Mouse (Mus musculus) MEL (cell line): ENCODE measurements around the gene Olfr1360. TPM values are rescaled to one million over a fixed set of nuclear protein-coding genes. Genes with fewer than 3 reads are reported as not detected.
"Not testable (repeated sequence)": the region's sequence is repeated elsewhere in the genome, so short reads cannot be mapped to it uniquely, and the experiment has no call there.

Experiments used
- DNase-seq: peaks from one replicate; pipeline ENCODE4 v3.0.0; 2011; ENCODE audit warnings: low read depth, low spot score
- H3K27ac ChIP-seq: 2 replicates; pipeline ENCODE4 v1.5.1; 2012; ENCODE audit warnings: low read depth, mild to moderate bottlenecking, control low read depth, low read length, moderate library complexity; ENCODE audit not compliant: control insufficient read depth
- H3K27me3 ChIP-seq, 2 experiments: fragments of 150-350 bp in 1 of 2; sonication (generic) in 1 of 2; 2 replicates each; pipeline ENCODE4 v1.6.1; 2012; ENCODE audit warnings: low read length in 2 of 2, mild to moderate bottlenecking in 2 of 2, improper control_type of control experiment in 1 of 2, moderate library complexity in 1 of 2; ENCODE audit not compliant: insufficient read depth in 2 of 2, control insufficient read depth in 1 of 2
- H3K36me3 ChIP-seq, 2 experiments: 2 replicates each; pipeline ENCODE4 v1.6.1; 2012 to 2014; ENCODE audit warnings: low read length in 2 of 2, improper control_type of control experiment in 1 of 2, inconsistent platforms in 1 of 2, mild to moderate bottlenecking in 1 of 2; ENCODE audit not compliant: insufficient read depth in 2 of 2, control insufficient read depth in 1 of 2
- H3K4me1 ChIP-seq, 2 experiments: fragments of 150-350 bp in 1 of 2; sonication (generic) in 1 of 2; 2 replicates each; pipeline ENCODE4 v1.6.1; 2012; ENCODE audit warnings: low read length in 2 of 2, improper control_type of control experiment in 1 of 2, mild to moderate bottlenecking in 1 of 2; ENCODE audit not compliant: insufficient read depth in 2 of 2, control insufficient read depth in 1 of 2
- H3K4me3 ChIP-seq, 2 experiments: fragments of 150-350 bp in 1 of 2; sonication (generic) in 1 of 2; 2 replicates each; pipeline ENCODE4 v1.5.1; 2012; ENCODE audit warnings: low read depth in 2 of 2, low read length in 2 of 2, mild to moderate bottlenecking in 2 of 2, moderate library complexity in 2 of 2, control low read depth in 1 of 2, improper control_type of control experiment in 1 of 2; ENCODE audit not compliant: control insufficient read depth in 1 of 2, insufficient read depth in 1 of 2
- H3K79me2 ChIP-seq: 2 replicates; pipeline ENCODE4 v1.6.1; 2012; ENCODE audit warnings: mild to moderate bottlenecking, low read length, moderate library complexity; ENCODE audit not compliant: control insufficient read depth, poor library complexity, insufficient read depth
- H3K9ac ChIP-seq: 2 replicates; pipeline ENCODE4 v1.6.1; 2012; ENCODE audit warnings: low read depth, mild to moderate bottlenecking, control low read depth, low read length, moderate library complexity; ENCODE audit not compliant: control insufficient read depth, poor library complexity, severe bottlenecking
- H3K9me3 ChIP-seq: fragments of 150-350 bp; sonication (generic); replicated peaks from 2 replicates; pipeline ENCODE4 v1.6.1; 2012; ENCODE audit warnings: mild to moderate bottlenecking, low read length, improper control_type of control experiment, moderate library complexity; ENCODE audit not compliant: insufficient read depth
- GABPA ChIP-seq: IDR thresholded peaks from 2 replicates; pipeline ENCODE4 v1.6.1; 2012; ENCODE audit warnings: low read depth, mild to moderate bottlenecking, inconsistent platforms, low read length, improper control_type of control experiment, moderate library complexity
- GATA1 ChIP-seq: IDR thresholded peaks from 2 replicates; pipeline ENCODE4 v1.6.1; 2011; ENCODE audit warnings: low read depth, low read length, improper control_type of control experiment
- POLR2A ChIP-seq, 2 experiments: IDR thresholded peaks; 2 replicates each; pipeline ENCODE4 v1.6.1; 2011 to 2012; ENCODE audit warnings: low read length in 2 of 2, mild to moderate bottlenecking in 2 of 2, control low read depth in 1 of 2, improper control_type of control experiment in 1 of 2, low read depth in 1 of 2, moderate library complexity in 1 of 2; ENCODE audit not compliant: control insufficient read depth in 1 of 2, insufficient read depth in 1 of 2, poor library complexity in 1 of 2
- POLR2AphosphoS5 ChIP-seq: IDR thresholded peaks from 2 replicates; pipeline ENCODE4 v1.6.1; 2012; ENCODE audit warnings: low read depth, borderline replicate concordance, mild to moderate bottlenecking, inconsistent platforms, low read length, moderate library complexity, mixed read lengths
- TBP ChIP-seq: IDR thresholded peaks from 2 replicates; pipeline ENCODE4 v1.8.0; 2011; ENCODE audit warnings: low read depth, low read length, improper control_type of control experiment
- polyA plus RNA-seq, 2 experiments: library from polyadenylated mRNA; stranded (reverse) in 1 of 2; unstranded in 1 of 2; fragments of >175 nt in 1 of 2; fragments of >200 nt in 1 of 2; gene quantifications; 2 replicates each; pipeline versions ENCODE4 v1.2.1 to v1.2.4; 2012; ENCODE audit warnings: low replicate concordance in 2 of 2, low read depth in 1 of 2; ENCODE audit not compliant: insufficient read length in 2 of 2, insufficient read depth in 1 of 2, missing spikeins in 1 of 2
- total RNA-seq: library from RNA; depleted of rRNA; stranded (reverse); fragments of 300-350 nt; gene quantifications from 2 replicates; pipeline ENCODE4 v1.2.3, GENCODE M21; 2012

Olfr1360 gene
- total and polyA plus RNA-seq, 3 experiments = not detected

GRCm38 (mm10) chr13:21722373-21722925 is 45.2 kb upstream of the Olfr1360 start:
- H3K79me2 ChIP-seq = peaks cover 2% of the 10 kb centered on the region; the same call in 1 of the 2 replicates
- H3K9me3 ChIP-seq = no peaks in the 10 kb centered on the region
- no peak overlapping the region for H3K4me3 ChIP-seq
- H3K27me3 ChIP-seq = no peaks in the 10 kb centered on the region
- peaks cover 0 to 7% of the 10 kb centered on the region in 2 experiments; a peak in 2 of 4 replicates for H3K4me1 ChIP-seq
- peak overlapping the region; percentile 53 for H3K9ac ChIP-seq
- peak; percentile 81 to 98; a peak in 3 of 4 replicates for TF ChIP-seq POLR2A (IDR thresholded peaks at IDR 0.05; ENCODE audit: control insufficient read depth in 1 of 2, insufficient read depth in 1 of 2, low read depth in 1 of 2, low read length in 2 of 2, poor library complexity in 1 of 2)
- peak; percentile 54; the same call in 1 of the 2 replicates for TF ChIP-seq POLR2AphosphoS5
- TF ChIP-seq GABPA = no peak
- peak; percentile 84 for DNase-seq
- peak overlapping the region; percentile 47 for H3K27ac ChIP-seq
- H3K36me3 ChIP-seq = peaks cover 0 to 18% of the 10 kb centered on the region in 2 experiments; a peak in 2 of 4 replicates

- TF ChIP-seq GATA1 = 0 out of 2 replicates have a peak, but pooled peaks have one; percentile 23
- peak; percentile 99; the same call in 1 of the 2 replicates for TF ChIP-seq POLR2AphosphoS5
- peak in 1 of 2 experiments; percentile 92; a peak in 3 of 4 replicates for TF ChIP-seq POLR2A (IDR thresholded peaks at IDR 0.05; ENCODE audit: control insufficient read depth in 1 of 2, insufficient read depth in 1 of 2, low read depth in 1 of 2, low read length in 2 of 2, poor library complexity in 1 of 2)
- TF ChIP-seq TBP = peak; percentile 99
- H3K27me3 ChIP-seq, H3K4me1 ChIP-seq, H3K9me3 ChIP-seq, H3K79me2 ChIP-seq: not testable (repeated sequence)
- Histone ChIP-seq H3K36me3 (peaks cover 0 to 18% of the 10 kb centered on the region in 2 experiments; a peak in 2 of 4 replicates), H3K27ac (peak within 1 kb of the TSS; percentile 91), H3K9ac (peak within 1 kb of the TSS; percentile 83), H3K4me3 (peak within 1 kb of the TSS; percentile 33 to 58)
- DNase-seq = peak; percentile 95
Measured at GRCm38 (mm10) chr13:21721757-21722372, 44.7 kb upstream of the Olfr1360 start, which contains the start of gene Hist1h2bm. Hist1h2bm (plus strand) TSS chr13:21722044.

- DNase-seq = peak; percentile 80
- H3K9ac ChIP-seq = peak overlapping the region; percentile 83
- peak; percentile 16; the same call in 1 of the 2 replicates for TF ChIP-seq TBP
- 0 out of 4 replicates have a peak, but pooled peaks of 1 of the 2 experiments have one; percentile 43 for TF ChIP-seq POLR2A (IDR thresholded peaks at IDR 0.05; ENCODE audit: control insufficient read depth in 1 of 2, insufficient read depth in 1 of 2, low read depth in 1 of 2, low read length in 2 of 2, poor library complexity in 1 of 2)
- TF ChIP-seq, all 39 proteins: peak for 2; not testable (repeated sequence) for 37
- Histone ChIP-seq H3K27ac (peak overlapping the region; percentile 91), H3K36me3 (peaks cover 0 to 18% of the 10 kb centered on the region in 2 experiments; a peak in 2 of 4 replicates), H3K4me3 (peak overlapping the region; percentile 33 to 58)
- H3K9me3 ChIP-seq, H3K79me2 ChIP-seq, H3K4me1 ChIP-seq, H3K27me3 ChIP-seq: not testable (repeated sequence)
Measured at GRCm38 (mm10) chr13:21721107-21721756, 44.0 kb upstream of the Olfr1360 start.
